Mouse (Mus musculus): ENCODE results near the gene Nrxn1. TPM values are rescaled to one million over a fixed set of nuclear protein-coding genes. Genes with fewer than 3 reads are reported as not detected.

The Nrxn1 gene
- polyA plus RNA-seq, 1 experiment from 2014 or later = 2.1 TPM

DNA sequence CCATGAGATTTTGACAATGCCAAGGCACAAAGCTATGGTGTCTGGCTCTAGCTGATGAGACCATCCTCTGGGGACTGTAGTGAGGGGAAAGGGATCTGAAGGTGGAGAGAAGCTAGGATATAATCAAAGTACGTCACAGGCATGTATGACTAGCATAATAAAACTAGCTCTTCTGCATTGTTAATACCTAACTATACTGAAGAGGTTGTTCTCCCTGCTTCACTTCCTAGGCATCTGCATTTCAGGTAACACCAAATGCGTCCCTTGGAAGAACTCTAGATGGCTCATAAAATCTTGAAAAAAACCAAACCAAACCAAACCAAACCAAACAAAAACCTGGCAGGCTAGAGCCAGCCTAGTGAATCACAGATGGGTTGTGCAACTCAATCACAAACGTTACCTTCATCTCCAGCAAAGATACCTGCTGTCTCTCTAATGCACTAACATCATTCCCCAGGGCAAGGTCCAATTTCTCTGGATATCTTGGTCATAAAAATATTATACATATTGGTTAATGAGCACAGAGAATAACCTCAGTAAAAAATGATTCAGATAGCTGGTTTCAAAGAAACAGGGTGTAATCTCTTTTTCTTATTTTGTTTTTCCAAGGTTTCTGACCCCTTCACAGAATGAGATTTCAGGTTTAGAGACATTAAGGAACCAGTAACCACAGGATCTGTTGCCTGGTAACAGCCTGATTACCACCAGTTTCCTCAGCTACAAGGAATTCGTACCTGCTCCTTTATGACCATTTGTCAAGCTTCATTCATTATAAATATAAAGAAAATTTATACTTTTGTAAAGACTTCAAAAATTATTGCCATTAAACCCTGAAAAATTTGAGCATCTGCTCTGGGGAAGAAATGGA, 256.5 kb downstream of the Nrxn1 start:
- H3K4me2 ChIP-seq (ENCODE audit: low read depth, low read length) = no peak overlapping the region
- H3K9ac ChIP-seq (ENCODE audit: low read depth, low read length) = no peak overlapping the region
- WGBS = 31% methylated on average over 4 of the region's 4 CpGs
- H3K9me3 ChIP-seq (ENCODE audit: control insufficient read depth, low read length) = no peaks in the 10 kb centered on the region
- no peaks in the 10 kb centered on the region for H3K4me1 ChIP-seq (ENCODE audit: control insufficient read depth, insufficient read depth, low read length)
- H3K4me3 ChIP-seq (ENCODE audit: low read length) = no peak overlapping the region
- peak overlapping the region; percentile 66 for H3K27ac ChIP-seq (ENCODE audit: low read length)
- no peaks in the 10 kb centered on the region for H3K36me3 ChIP-seq (ENCODE audit: control insufficient read depth, insufficient read depth, low read length)
- ATAC-seq = peak; percentile 92
- H3K27me3 ChIP-seq (replicated peaks; ENCODE audit: control insufficient read depth, insufficient read depth, low read length) = no peaks in the 10 kb centered on the region

DNA sequence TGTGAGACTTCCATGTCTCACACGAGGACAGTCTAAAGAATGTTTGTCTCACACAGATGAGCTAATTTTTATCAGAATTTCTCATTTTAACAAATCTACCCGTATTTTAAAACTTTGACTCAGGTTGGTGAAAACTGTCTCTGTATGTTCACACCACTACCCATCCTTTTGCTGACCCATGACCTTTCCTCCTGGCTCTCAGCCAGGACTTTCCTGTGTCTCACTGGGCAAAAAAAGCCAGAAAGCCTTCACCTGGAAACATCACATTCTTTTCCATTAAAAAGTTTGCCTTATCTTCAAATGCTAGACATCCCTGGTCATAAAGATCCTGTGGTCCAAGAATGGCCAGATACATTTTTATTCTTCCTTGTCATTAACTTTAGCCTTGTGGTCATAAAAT, 274.5 kb downstream of the Nrxn1 start:
- Histone ChIP-seq H3K4me1 (ENCODE audit: control insufficient read depth, insufficient read depth, low read length) (no peaks in the 10 kb centered on the region), H3K9me3 (ENCODE audit: control insufficient read depth, low read length) (no peaks in the 10 kb centered on the region), H3K4me3 (ENCODE audit: low read length) (no peak overlapping the region), H3K4me2 (ENCODE audit: low read depth, low read length) (no peak overlapping the region), H3K9ac (ENCODE audit: low read depth, low read length) (no peak overlapping the region), H3K27me3 (replicated peaks; ENCODE audit: control insufficient read depth, insufficient read depth, low read length) (no peaks in the 10 kb centered on the region), H3K36me3 (ENCODE audit: control insufficient read depth, insufficient read depth, low read length) (no peaks in the 10 kb centered on the region), H3K27ac (ENCODE audit: low read length) (no peak overlapping the region)
- no peak for ATAC-seq
- 53% methylated on average over 2 of the region's 2 CpGs for WGBS

DNA sequence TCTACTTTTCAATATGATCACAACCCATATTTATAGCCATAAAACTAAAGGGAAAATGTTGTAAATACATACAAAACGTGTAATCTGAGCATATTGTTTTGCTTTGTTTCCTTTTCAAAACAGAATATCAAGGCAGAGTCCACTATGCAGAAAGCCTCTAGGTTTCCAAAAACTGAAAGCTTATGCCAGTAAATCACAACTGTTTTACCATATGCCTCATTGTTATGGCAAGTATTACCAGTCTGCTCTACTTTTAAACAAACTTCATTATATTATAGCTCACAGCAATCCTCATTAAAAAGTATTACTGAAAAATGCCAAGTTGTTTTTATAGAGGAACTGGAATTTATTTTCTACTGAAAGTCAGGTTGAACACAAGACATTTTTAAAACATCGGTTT, 275.0 kb downstream of the Nrxn1 start:
- Histone ChIP-seq H3K36me3 (ENCODE audit: control insufficient read depth, insufficient read depth, low read length) (no peaks in the 10 kb centered on the region), H3K27me3 (replicated peaks; ENCODE audit: control insufficient read depth, insufficient read depth, low read length) (no peaks in the 10 kb centered on the region), H3K9ac (ENCODE audit: low read depth, low read length) (no peak overlapping the region), H3K27ac (ENCODE audit: low read length) (no peak overlapping the region), H3K4me1 (ENCODE audit: control insufficient read depth, insufficient read depth, low read length) (no peaks in the 10 kb centered on the region), H3K9me3 (ENCODE audit: control insufficient read depth, low read length) (no peaks in the 10 kb centered on the region), H3K4me3 (ENCODE audit: low read length) (no peak overlapping the region), H3K4me2 (ENCODE audit: low read depth, low read length) (no peak overlapping the region)
- no peak for ATAC-seq
- 78% methylated on average over 2 of the region's 2 CpGs for WGBS

DNA sequence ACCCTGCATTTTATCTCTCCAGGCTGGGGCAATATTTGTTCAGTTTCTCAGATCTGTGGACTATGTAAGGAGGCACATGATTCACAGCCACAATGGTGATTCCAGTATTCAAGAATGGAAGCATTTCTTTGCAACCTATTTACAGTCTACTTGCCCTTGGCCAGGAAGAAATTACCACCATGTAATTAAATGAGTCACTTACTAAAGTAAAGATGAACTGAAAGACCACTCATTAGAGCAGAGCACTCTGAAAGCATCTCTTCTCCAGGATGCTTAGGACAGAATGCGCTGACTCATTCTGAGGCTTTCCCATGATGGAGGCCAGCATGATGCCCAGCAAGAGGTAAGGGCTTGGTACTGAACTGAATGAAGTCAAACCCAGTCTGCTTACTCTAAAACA, 277.6 kb downstream of the Nrxn1 start:
- WGBS = 98% methylated on average over 1 of the region's 1 CpGs
- Histone ChIP-seq H3K27me3 (replicated peaks; ENCODE audit: control insufficient read depth, insufficient read depth, low read length) (no peaks in the 10 kb centered on the region), H3K4me2 (ENCODE audit: low read depth, low read length) (no peak overlapping the region), H3K4me3 (ENCODE audit: low read length) (no peak overlapping the region), H3K36me3 (ENCODE audit: control insufficient read depth, insufficient read depth, low read length) (no peaks in the 10 kb centered on the region), H3K9ac (ENCODE audit: low read depth, low read length) (no peak overlapping the region), H3K9me3 (ENCODE audit: control insufficient read depth, low read length) (no peaks in the 10 kb centered on the region), H3K27ac (ENCODE audit: low read length) (no peak overlapping the region), H3K4me1 (ENCODE audit: control insufficient read depth, insufficient read depth, low read length) (no peaks in the 10 kb centered on the region)
- ATAC-seq = no peak

DNA sequence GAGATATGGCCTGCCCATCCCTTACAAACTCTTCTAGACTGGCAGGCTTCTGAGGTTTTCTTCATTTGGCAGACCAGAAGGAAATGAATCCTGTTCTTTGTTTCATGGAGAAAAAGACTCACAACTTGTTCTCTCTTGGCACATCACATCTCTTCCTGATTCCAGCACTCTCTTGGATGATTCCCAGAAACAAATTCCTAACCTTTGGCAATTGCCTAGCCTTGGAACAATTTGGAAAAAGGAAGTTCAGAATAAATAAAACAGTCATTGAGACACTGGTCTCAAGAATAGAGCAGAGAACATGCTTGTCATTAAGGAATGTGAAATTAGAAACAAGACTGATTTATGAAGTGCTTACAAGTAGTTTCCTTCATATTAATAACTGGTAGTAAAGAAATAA, 279.1 kb downstream of the Nrxn1 start:
- Histone ChIP-seq H3K4me1 (ENCODE audit: control insufficient read depth, insufficient read depth, low read length) (no peaks in the 10 kb centered on the region), H3K36me3 (ENCODE audit: control insufficient read depth, insufficient read depth, low read length) (no peaks in the 10 kb centered on the region), H3K27me3 (replicated peaks; ENCODE audit: control insufficient read depth, insufficient read depth, low read length) (no peaks in the 10 kb centered on the region), H3K9ac (ENCODE audit: low read depth, low read length) (no peak overlapping the region), H3K9me3 (ENCODE audit: control insufficient read depth, low read length) (no peaks in the 10 kb centered on the region), H3K4me3 (ENCODE audit: low read length) (no peak overlapping the region), H3K27ac (ENCODE audit: low read length) (no peak overlapping the region), H3K4me2 (ENCODE audit: low read depth, low read length) (no peak overlapping the region)
- no peak for ATAC-seq

DNA sequence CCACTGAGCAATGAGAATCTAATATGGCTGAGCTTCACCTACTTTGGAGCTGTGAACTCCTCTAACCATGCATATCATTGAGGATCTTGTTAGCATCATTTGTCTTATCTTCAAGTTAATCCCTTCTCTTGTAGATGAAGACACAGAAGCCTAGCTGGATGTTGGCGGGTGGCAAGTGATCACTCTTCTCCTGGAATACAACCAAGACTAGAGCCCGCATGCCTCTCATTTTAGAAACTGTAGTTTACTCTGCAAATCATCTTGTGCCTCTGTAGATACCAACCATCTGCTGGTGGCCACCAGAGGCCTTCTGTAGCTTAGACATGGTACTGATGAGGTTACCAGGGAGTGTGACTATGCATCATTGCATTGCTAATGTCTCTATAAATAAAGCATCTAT, 280.4 kb downstream of the Nrxn1 start:
- WGBS = 80% methylated on average over 2 of the region's 2 CpGs

DNA sequence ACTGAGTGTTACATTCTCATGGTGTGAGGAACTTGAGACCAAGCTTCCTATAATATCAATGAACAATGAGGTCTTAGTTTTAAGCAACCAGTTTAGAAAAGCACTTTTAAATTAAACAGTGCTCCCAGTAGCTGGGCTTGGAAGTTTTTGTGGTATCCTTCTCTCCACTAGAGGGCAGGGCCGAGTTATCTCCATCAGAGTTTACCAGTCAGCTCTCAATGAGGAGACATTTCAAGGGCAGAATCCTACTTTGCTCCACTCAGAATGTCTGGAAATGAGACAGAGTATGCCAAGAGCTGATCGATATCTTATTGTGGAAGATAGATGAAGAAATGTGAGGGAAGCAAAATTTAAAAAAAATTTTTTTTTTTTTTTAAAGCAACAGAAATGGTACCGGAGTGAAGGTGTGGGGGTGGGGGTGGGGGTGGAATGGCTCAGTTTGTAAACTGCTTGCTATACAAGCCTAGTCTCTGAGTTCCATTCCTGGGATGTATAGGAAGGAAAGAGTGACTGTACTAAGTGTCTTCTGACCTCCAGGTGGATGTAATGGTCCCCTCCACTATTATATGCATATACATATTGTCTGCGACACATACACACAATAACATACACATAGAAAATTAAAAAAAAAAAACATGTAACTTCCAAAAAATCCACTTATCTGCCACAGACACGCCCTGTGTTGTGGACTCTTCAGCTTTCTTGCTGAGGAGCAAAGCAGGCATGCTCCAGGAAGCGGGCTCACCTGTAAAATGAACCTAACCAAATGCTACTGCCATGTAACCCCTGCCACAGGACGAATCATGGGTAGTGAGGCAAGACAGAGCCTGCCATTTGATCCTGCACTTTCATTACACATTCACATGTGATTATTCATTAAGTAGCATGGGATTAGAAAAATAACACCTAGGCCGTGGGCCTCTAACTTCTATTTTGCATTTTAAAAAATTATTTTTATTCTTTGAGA, 283.4 kb downstream of the Nrxn1 start:
- Histone ChIP-seq H3K27ac (ENCODE audit: low read length) (no peak overlapping the region), H3K36me3 (ENCODE audit: control insufficient read depth, insufficient read depth, low read length) (no peaks in the 10 kb centered on the region), H3K4me3 (ENCODE audit: low read length) (no peak overlapping the region), H3K9me3 (ENCODE audit: control insufficient read depth, low read length) (no peaks in the 10 kb centered on the region), H3K4me2 (ENCODE audit: low read depth, low read length) (no peak overlapping the region), H3K9ac (ENCODE audit: low read depth, low read length) (no peak overlapping the region), H3K4me1 (ENCODE audit: control insufficient read depth, insufficient read depth, low read length) (no peaks in the 10 kb centered on the region), H3K27me3 (replicated peaks; ENCODE audit: control insufficient read depth, insufficient read depth, low read length) (no peaks in the 10 kb centered on the region)
- peak; percentile 71 for ATAC-seq
- 70% methylated on average over 8 of the region's 8 CpGs for WGBS

More for the DNA sequence above, 280.4 kb downstream of the Nrxn1 start:
- no peaks in the 10 kb centered on the region for H3K36me3 ChIP-seq (ENCODE audit: control insufficient read depth, insufficient read depth, low read length)
- no peak overlapping the region for H3K4me3 ChIP-seq (ENCODE audit: low read length)
- no peaks in the 10 kb centered on the region for H3K9me3 ChIP-seq (ENCODE audit: control insufficient read depth, low read length)
- H3K27me3 ChIP-seq (replicated peaks; ENCODE audit: control insufficient read depth, insufficient read depth, low read length) = no peaks in the 10 kb centered on the region
- no peak overlapping the region for H3K4me2 ChIP-seq (ENCODE audit: low read depth, low read length)
- H3K27ac ChIP-seq (ENCODE audit: low read length) = no peak overlapping the region
- H3K9ac ChIP-seq (ENCODE audit: low read depth, low read length) = no peak overlapping the region
- ATAC-seq = no peak
- no peaks in the 10 kb centered on the region for H3K4me1 ChIP-seq (ENCODE audit: control insufficient read depth, insufficient read depth, low read length)

DNA sequence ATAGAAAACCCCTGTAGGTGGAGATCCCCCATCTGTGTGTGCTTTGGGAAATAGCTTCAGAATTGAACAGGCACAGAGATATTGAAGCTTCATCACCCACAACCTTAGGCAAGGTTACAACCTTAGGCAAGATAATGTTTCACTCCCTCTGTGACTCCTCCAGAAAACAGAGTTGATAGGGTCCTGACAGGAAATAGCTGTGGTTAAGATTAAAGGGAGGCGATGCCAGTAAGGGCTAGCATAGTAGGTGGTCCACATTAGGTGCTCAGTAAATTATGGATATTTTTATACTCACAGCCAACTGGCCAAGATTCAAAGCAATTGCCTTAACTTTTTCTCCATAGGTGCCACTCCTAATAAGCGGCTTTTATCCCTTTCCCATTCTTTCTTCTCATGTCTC, 284.6 kb downstream of the Nrxn1 start:
- H3K4me3 ChIP-seq (ENCODE audit: low read length) = no peak overlapping the region
- H3K27me3 ChIP-seq (replicated peaks; ENCODE audit: control insufficient read depth, insufficient read depth, low read length) = no peaks in the 10 kb centered on the region
- no peaks in the 10 kb centered on the region for H3K36me3 ChIP-seq (ENCODE audit: control insufficient read depth, insufficient read depth, low read length)
- ATAC-seq = no peak
- no peak overlapping the region for H3K27ac ChIP-seq (ENCODE audit: low read length)
- H3K9ac ChIP-seq (ENCODE audit: low read depth, low read length) = no peak overlapping the region
- H3K9me3 ChIP-seq (ENCODE audit: control insufficient read depth, low read length) = no peaks in the 10 kb centered on the region
- WGBS = 75% methylated on average over 2 of the region's 2 CpGs
- H3K4me1 ChIP-seq (ENCODE audit: control insufficient read depth, insufficient read depth, low read length) = no peaks in the 10 kb centered on the region
- no peak overlapping the region for H3K4me2 ChIP-seq (ENCODE audit: low read depth, low read length)

DNA sequence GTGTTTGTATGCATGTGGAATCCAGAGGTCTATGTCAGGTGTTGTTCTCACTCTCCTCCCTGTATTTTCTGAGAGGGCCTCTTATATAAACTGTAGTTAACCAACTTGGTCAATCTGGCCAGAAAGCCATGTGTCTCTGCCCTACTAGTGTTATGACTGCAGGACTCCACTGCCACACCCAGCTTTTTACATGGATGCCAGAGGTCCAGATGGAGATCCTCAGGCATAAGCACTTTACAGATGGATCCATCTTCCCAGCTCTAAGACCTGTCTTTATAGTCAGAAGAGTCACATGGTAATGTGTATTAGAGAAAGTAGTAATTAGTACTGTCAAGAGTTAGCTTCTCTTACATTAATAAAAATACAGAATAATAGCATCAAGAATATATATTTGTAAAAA, 285.7 kb downstream of the Nrxn1 start:
- no peak overlapping the region for H3K27ac ChIP-seq (ENCODE audit: low read length)

More for the DNA sequence above, 285.7 kb downstream of the Nrxn1 start:
- Histone ChIP-seq H3K4me3 (ENCODE audit: low read length) (no peak overlapping the region), H3K9me3 (ENCODE audit: control insufficient read depth, low read length) (no peaks in the 10 kb centered on the region), H3K4me1 (ENCODE audit: control insufficient read depth, insufficient read depth, low read length) (no peaks in the 10 kb centered on the region), H3K36me3 (ENCODE audit: control insufficient read depth, insufficient read depth, low read length) (no peaks in the 10 kb centered on the region), H3K27me3 (replicated peaks; ENCODE audit: control insufficient read depth, insufficient read depth, low read length) (no peaks in the 10 kb centered on the region), H3K4me2 (ENCODE audit: low read depth, low read length) (no peak overlapping the region), H3K9ac (ENCODE audit: low read depth, low read length) (no peak overlapping the region)
- no peak for ATAC-seq

Measured in intestine, embryonic 16.5 days (tissue).